Mouse (Mus musculus): Measurements from ENCODE around the gene Unc79. TPM values are rescaled to one million over a fixed set of nuclear protein-coding genes. Genes with fewer than 3 reads are reported as not detected.

Unc79 gene
- polyA plus RNA-seq, 1 experiment from 2014 or later = 0.35 TPM

DNA sequence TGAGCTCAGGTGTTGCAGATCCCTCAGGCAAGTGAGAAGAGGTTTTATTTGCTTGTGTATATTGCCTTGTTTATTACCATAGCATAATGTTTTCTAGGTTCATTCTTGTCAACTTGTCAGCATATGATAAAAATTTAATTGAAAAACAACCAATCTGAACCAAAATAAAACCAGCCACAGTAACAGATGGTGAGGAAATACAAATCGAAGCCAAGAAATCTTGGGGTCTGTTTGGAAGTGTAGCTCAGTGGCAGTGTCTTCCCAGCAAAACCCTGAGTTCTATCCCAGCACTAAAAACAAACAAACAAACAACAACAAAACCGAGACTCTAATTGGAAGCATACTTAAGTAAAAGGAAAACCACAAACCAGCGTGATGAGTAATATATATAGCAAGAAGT lies 131.4 kb downstream of the Unc79 start:
- WGBS = 55% methylated on average over 3 of the region's 3 CpGs
- Histone ChIP-seq H3K36me3 (no peaks in the 10 kb centered on the region), H3K9me3 (no peaks in the 10 kb centered on the region), H3K4me3 (no peak overlapping the region), H3K9ac (no peak overlapping the region), H3K27me3 (no peaks in the 10 kb centered on the region), H3K27ac (no peak overlapping the region), H3K4me2 (no peak overlapping the region), H3K4me1 (no peaks in the 10 kb centered on the region)
- ATAC-seq (ENCODE audit: insufficient number of reproducible peaks, insufficient read depth, low FRiP score, low TSS enrichment, low read depth) = no peak

DNA sequence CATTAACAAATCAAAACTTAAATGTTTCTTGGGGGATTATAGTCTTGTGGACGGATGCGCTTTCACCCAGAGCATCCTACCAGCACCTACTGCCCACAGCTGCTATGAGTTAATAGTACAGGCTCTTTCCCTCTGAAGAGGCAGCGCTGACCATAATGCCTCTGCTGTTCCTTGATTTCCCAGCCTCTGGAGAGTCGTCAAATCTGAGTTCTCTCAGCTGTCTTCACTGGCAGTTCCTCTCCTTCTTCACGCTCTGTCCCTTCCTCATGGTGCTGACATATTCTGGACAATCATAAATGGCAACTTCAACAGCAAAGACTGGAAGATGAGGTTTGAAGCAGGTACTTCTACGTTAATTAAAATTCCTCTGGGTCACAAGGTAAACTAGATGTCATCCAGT lies 143.2 kb downstream of the Unc79 start:
- Histone ChIP-seq H3K27ac (no peak overlapping the region), H3K4me2 (no peak overlapping the region), H3K4me3 (no peak overlapping the region), H3K9me3 (no peaks in the 10 kb centered on the region), H3K27me3 (no peaks in the 10 kb centered on the region), H3K9ac (no peak overlapping the region), H3K4me1 (no peaks in the 10 kb centered on the region), H3K36me3 (no peaks in the 10 kb centered on the region)
- 74% methylated on average over 6 of the region's 6 CpGs for WGBS
- no peak for ATAC-seq (ENCODE audit: insufficient number of reproducible peaks, insufficient read depth, low FRiP score, low TSS enrichment, low read depth)

DNA sequence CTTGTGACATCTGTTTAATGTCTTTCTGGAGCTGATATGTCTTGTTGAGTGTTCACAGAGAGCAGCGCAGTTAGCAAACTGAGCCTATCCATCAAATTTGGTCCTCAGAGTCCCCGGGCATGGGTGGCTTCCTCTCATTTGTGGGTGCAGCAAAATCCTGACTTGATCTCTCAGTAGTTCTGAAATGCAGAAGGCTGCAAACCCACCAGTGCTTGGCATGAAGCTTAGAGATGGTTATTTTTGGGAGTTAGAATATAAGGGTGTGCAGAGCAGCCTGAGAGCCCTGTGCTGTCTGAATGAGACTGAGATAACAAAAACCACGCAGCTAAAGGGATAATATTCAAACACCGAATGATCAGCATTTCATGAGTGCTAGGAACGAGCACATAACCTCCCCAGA lies 146.5 kb downstream of the Unc79 start:
- H3K36me3 ChIP-seq = no peaks in the 10 kb centered on the region
- no peak overlapping the region for H3K4me2 ChIP-seq
- H3K4me1 ChIP-seq = no peaks in the 10 kb centered on the region
- ATAC-seq (ENCODE audit: insufficient number of reproducible peaks, insufficient read depth, low FRiP score, low TSS enrichment, low read depth) = no peak
- no peak overlapping the region for H3K9ac ChIP-seq
- no peaks in the 10 kb centered on the region for H3K9me3 ChIP-seq
- H3K4me3 ChIP-seq = no peak overlapping the region
- no peaks in the 10 kb centered on the region for H3K27me3 ChIP-seq
- 84% methylated on average over 5 of the region's 5 CpGs for WGBS
- H3K27ac ChIP-seq = no peak overlapping the region

DNA sequence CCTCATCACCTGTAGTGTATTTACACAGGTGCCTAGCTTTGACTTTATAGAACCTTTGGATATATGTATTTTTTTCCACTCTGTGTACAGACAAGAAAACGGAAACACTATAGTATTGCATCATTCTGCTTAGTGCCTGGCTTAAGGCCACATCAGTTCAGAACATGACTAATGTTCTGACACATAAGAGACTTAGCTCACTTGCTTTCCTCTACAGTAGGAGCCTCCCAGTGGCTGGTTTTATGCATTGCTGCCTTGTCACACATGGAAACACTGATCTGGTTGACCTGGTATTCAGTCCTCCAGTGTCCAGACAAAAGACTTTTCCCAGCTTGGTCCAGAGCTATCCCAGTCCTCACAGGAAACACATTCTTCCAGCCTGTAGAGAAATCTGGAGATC lies 150.5 kb downstream of the Unc79 start:
- 76% methylated on average over 1 of the region's 1 CpGs for WGBS

DNA sequence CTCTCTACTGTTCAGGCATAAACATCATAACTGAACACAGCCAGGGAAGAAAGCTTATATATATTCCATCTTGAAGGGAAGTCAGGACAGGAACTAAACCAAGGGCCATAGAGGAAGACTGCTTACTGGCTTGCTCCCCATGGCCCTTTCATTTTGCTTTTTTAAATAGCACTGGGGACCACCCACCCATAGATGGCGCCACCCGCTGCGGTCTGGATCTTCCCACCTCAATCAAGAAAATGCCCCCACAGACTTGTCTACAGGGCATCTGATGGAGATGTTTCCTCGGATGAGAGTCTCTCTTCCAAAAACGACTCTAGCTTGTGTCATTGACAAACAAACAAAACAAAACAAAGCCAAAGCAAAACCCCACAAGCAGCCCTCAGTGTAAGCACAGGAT lies 151.4 kb downstream of the Unc79 start:
- Histone ChIP-seq H3K4me2 (no peak overlapping the region), H3K4me3 (no peak overlapping the region), H3K36me3 (no peaks in the 10 kb centered on the region), H3K4me1 (0 out of 2 replicates have a peak, but pooled peaks cover 3% of the 10 kb centered on the region), H3K27me3 (no peaks in the 10 kb centered on the region), H3K9me3 (no peaks in the 10 kb centered on the region), H3K9ac (no peak overlapping the region), H3K27ac (no peak overlapping the region)
- 64% methylated on average over 5 of the region's 5 CpGs for WGBS
- ATAC-seq (ENCODE audit: insufficient number of reproducible peaks, insufficient read depth, low FRiP score, low TSS enrichment, low read depth) = no peak

More for the DNA sequence above, 150.5 kb downstream of the Unc79 start:
- H3K9me3 ChIP-seq = no peaks in the 10 kb centered on the region
- no peak for ATAC-seq (ENCODE audit: insufficient number of reproducible peaks, insufficient read depth, low FRiP score, low TSS enrichment, low read depth)
- no peak overlapping the region for H3K27ac ChIP-seq
- H3K4me3 ChIP-seq = no peak overlapping the region
- 0 out of 2 replicates have a peak, but pooled peaks cover 1% of the 10 kb centered on the region for H3K4me1 ChIP-seq
- H3K27me3 ChIP-seq = no peaks in the 10 kb centered on the region
- no peak overlapping the region for H3K9ac ChIP-seq
- H3K4me2 ChIP-seq = no peak overlapping the region
- no peaks in the 10 kb centered on the region for H3K36me3 ChIP-seq

DNA sequence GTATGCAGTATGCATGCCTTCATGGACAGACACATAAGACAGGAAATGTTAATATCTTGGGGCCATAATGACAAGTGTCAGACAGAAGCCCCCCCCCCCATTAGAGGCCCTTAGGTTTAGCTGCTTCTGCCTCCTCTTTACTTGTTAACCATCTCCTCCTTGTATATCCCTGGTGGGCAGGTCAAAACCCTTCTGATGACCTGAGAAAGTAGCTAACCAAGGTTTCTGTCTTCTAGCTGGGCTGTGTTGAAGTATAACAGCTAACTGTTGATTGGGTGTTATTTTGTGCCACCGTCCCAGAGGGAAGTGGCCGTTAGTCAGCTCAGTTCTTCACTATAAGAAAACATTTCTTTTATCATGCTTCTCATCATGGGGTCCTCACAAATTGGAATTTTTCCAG lies 154.4 kb downstream of the Unc79 start:
- Histone ChIP-seq H3K4me1 (0 out of 2 replicates have a peak, but pooled peaks cover 3% of the 10 kb centered on the region), H3K27ac (no peak overlapping the region), H3K9ac (no peak overlapping the region), H3K9me3 (no peaks in the 10 kb centered on the region), H3K4me3 (no peak overlapping the region), H3K36me3 (no peaks in the 10 kb centered on the region), H3K27me3 (no peaks in the 10 kb centered on the region), H3K4me2 (no peak overlapping the region)
- WGBS = 66% methylated on average over 2 of the region's 2 CpGs
- no peak for ATAC-seq (ENCODE audit: insufficient number of reproducible peaks, insufficient read depth, low FRiP score, low TSS enrichment, low read depth)

DNA sequence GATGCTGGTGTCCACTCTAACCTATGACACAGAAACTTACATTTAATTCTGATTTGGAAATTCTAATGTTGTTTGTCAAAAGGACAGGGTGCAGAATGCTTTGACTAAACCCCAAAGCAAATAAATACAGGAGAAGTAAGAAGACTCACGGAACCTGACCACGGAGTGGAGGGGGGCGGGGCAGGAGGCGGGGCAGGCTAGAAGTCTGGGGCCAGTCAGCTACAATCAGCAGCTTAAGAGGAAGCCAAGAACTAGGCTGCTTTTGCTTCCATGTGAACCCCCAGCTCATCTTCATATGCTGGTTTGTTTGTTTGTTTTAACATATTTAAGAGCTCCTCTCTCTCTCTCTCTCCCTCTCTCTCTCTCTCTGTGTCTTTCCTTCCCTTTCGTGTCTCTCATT lies 154.9 kb downstream of the Unc79 start:
- 11% methylated on average over 5 of the region's 5 CpGs for WGBS
- Histone ChIP-seq H3K4me1 (0 out of 2 replicates have a peak, but pooled peaks cover 3% of the 10 kb centered on the region), H3K4me3 (no peak overlapping the region), H3K27me3 (no peaks in the 10 kb centered on the region), H3K9ac (no peak overlapping the region), H3K36me3 (no peaks in the 10 kb centered on the region), H3K27ac (no peak overlapping the region), H3K4me2 (peak overlapping the region; percentile 34), H3K9me3 (no peaks in the 10 kb centered on the region)
- no peak for ATAC-seq (ENCODE audit: insufficient number of reproducible peaks, insufficient read depth, low FRiP score, low TSS enrichment, low read depth)

DNA sequence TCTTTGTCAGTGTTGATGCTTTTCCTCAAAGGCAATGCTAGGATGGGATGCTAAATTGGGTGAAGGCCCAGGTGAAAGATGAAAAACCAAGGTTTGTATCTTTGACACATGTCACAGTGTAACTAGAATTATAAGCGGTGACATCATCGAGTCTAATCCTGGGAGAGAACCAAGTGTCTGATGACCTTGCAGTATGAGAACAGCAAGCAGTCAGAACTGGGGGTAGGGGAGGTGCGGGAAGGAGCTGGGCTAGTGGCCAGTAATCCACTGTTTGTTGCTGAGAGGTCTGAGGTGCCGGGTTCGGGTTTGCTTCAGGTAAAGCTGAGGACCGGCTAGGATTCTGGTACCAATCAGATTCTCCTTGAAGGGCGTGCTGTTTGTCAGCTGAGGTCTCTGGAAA lies 160.6 kb downstream of the Unc79 start:
- ATAC-seq (ENCODE audit: insufficient number of reproducible peaks, insufficient read depth, low FRiP score, low TSS enrichment, low read depth) = no peak
- H3K27me3 ChIP-seq = no peaks in the 10 kb centered on the region
- H3K4me3 ChIP-seq = no peak overlapping the region
- H3K9me3 ChIP-seq = no peaks in the 10 kb centered on the region
- no peaks in the 10 kb centered on the region for H3K36me3 ChIP-seq
- H3K27ac ChIP-seq = no peak overlapping the region
- no peak overlapping the region for H3K9ac ChIP-seq
- H3K4me1 ChIP-seq = 0 out of 2 replicates have a peak, but pooled peaks cover under 1% of the 10 kb centered on the region
- WGBS = 88% methylated on average over 7 of the region's 7 CpGs
- no peak overlapping the region for H3K4me2 ChIP-seq

DNA sequence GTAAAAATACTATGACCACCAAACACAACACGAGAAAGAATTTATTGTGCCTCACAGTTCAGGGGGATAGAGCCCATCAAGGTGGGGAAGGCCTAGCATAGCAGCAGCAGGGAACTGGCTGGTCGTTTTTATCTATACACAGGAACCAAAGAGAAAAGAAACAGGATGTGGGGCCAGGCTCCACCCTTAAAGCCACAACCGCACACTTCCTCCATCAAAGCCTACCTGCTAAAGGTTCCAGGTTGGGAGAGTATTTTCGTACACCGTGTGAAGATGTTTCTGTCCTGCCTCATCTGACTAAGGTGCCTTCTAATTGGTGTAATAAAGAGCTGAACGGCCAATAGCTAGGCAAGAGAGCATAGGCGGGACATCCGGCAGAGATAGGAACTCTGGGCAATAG lies 168.0 kb downstream of the Unc79 start:
- no peaks in the 10 kb centered on the region for H3K4me1 ChIP-seq
- H3K4me2 ChIP-seq = no peak overlapping the region
- H3K36me3 ChIP-seq = no peaks in the 10 kb centered on the region
- no peak overlapping the region for H3K27ac ChIP-seq
- WGBS = 87% methylated on average over 8 of the region's 8 CpGs
- no peaks in the 10 kb centered on the region for H3K27me3 ChIP-seq
- no peak overlapping the region for H3K4me3 ChIP-seq
- no peaks in the 10 kb centered on the region for H3K9me3 ChIP-seq
- H3K9ac ChIP-seq = no peak overlapping the region
- no peak for ATAC-seq (ENCODE audit: insufficient number of reproducible peaks, insufficient read depth, low FRiP score, low TSS enrichment, low read depth)

DNA sequence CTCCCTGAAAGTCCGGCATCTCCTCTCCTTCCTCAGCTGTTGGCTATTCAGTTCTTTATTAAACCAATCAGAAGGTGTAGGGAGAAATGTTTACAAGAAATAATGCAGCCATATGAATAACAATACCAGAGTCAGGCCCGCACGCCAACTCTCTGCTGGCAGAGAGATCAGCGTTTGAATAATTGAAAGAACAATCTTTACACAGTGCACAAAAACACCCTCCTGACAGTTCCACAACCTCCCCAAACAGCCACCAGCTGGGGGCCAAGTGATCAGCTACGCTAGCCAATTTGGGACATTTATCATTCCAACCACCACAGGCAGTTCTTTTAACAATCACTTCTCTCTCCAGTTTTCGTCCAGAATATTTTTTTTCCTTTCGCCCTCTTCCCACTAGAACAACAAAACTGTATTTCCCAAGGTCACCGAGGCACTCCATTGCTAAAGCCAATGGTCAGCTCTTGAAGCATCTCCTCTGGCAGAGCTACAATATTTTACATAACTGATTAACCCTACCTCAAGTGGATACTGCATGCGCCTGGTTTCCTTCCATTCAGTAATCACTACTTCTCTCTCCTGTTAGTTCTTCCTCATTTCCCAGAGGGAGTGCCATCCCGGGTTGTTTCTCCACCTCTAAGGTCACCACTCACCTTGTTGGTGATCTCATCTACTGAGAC lies 169.0 kb downstream of the Unc79 start:
- Histone ChIP-seq H3K27me3 (no peaks in the 10 kb centered on the region), H3K36me3 (no peaks in the 10 kb centered on the region), H3K4me1 (no peaks in the 10 kb centered on the region), H3K4me2 (no peak overlapping the region), H3K9ac (no peak overlapping the region), H3K27ac (no peak overlapping the region), H3K9me3 (no peaks in the 10 kb centered on the region), H3K4me3 (no peak overlapping the region)
- ATAC-seq (ENCODE audit: insufficient number of reproducible peaks, insufficient read depth, low FRiP score, low TSS enrichment, low read depth) = no peak
- WGBS = 82% methylated on average over 10 of the region's 10 CpGs

DNA sequence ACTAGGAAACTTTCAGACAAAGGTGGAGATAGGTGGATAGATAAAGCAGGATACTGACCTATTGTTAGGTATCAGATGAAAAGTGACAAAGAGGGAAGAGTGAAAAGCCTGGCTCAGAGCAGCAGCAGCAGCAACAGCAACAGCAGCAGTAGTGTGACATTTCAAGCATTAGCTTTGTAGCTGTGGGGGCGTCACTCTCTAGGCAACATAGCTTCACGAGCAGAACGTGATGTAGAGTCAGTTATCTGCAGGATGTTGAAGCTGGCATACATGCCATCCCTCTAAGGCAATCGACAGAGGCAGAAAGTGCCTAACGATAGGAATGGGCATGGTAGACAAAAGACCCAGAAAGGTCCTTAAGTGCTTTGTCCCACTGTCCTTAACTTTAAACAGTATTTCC lies 173.3 kb downstream of the Unc79 start:
- H3K36me3 ChIP-seq = no peaks in the 10 kb centered on the region
- H3K4me2 ChIP-seq = no peak overlapping the region
- no peak overlapping the region for H3K9ac ChIP-seq
- ATAC-seq (ENCODE audit: insufficient number of reproducible peaks, insufficient read depth, low FRiP score, low TSS enrichment, low read depth) = no peak
- H3K9me3 ChIP-seq = no peaks in the 10 kb centered on the region
- no peaks in the 10 kb centered on the region for H3K27me3 ChIP-seq
- 84% methylated on average over 5 of the region's 5 CpGs for WGBS
- H3K27ac ChIP-seq = no peak overlapping the region
- H3K4me3 ChIP-seq = no peak overlapping the region
- H3K4me1 ChIP-seq = no peaks in the 10 kb centered on the region

DNA sequence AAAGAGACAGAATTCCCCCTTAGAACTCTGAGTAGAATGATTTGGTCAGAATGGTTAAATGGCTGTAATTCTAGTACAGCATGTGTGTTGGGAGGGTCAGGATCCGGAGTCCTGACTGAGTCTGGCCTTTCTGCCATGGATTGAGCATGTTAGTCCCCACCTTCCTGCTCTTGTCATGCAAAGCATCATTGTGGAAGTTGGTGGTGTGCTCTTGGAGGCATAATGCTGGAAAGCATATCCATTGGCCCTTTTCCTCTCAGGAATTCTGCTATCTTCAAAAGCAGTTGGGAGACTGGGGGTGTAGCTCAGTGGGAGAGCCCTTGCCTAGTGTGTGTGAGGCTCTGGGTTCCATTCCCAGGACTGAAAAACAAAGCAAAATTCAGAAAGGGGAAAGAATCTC lies 175.2 kb downstream of the Unc79 start:
- 71% methylated on average over 1 of the region's 1 CpGs for WGBS
- H3K4me1 ChIP-seq = no peaks in the 10 kb centered on the region
- H3K4me3 ChIP-seq = no peak overlapping the region
- H3K4me2 ChIP-seq = no peak overlapping the region
- no peak overlapping the region for H3K27ac ChIP-seq
- H3K36me3 ChIP-seq = no peaks in the 10 kb centered on the region
- H3K9ac ChIP-seq = no peak overlapping the region
- H3K9me3 ChIP-seq = no peaks in the 10 kb centered on the region
- H3K27me3 ChIP-seq = no peaks in the 10 kb centered on the region
- no peak for ATAC-seq (ENCODE audit: insufficient number of reproducible peaks, insufficient read depth, low FRiP score, low TSS enrichment, low read depth)

Measured in embryonic facial prominence, embryonic 13.5 days (tissue).